Mouse (Mus musculus) left cerebral cortex, adult 11 months (tissue): ENCODE results near the gene Ing2.

ENCODE experiments used
- DNase-seq: peaks from one replicate; pipeline ENCODE4 v3.0.0; 2022; ENCODE audit warnings: low spot score

Ing2 gene

GRCm38 (mm10) chr8:47675786-47676185 lies 430 bp upstream of the Ing2 start:
- no peak for DNase-seq

DNA sequence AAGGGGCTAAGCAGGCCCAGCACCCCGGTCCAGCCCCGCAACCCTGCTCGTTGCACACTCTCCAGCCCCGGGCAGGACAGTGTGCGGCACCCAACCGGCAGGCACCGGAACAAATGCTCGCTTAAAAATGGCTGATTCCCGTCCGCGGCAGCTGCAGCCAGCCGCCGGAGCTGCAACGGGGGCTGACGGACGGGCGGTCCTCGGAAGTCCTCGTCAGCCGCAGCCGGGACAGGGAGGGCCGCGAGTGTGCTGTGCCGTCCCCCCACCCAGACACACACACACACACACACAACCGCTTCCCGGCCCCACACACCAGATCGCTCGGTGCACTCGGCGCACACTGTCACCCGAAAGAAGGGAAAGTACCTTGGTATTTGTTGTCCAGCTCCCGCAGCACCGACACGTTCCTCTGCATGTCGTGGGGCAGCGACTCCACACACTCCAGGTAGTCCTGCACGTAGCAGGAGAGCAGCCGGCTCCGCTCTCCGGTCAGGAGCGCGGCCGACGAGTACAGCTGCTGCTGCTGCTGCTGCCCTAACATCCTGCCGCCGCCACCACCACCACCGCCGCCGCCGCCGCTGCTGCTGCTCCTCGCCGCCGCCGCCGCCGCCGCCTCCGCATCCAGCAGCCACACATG lies 1.1 kb downstream of the Ing2 start:
- DNase-seq = peak; percentile 27

DNA sequence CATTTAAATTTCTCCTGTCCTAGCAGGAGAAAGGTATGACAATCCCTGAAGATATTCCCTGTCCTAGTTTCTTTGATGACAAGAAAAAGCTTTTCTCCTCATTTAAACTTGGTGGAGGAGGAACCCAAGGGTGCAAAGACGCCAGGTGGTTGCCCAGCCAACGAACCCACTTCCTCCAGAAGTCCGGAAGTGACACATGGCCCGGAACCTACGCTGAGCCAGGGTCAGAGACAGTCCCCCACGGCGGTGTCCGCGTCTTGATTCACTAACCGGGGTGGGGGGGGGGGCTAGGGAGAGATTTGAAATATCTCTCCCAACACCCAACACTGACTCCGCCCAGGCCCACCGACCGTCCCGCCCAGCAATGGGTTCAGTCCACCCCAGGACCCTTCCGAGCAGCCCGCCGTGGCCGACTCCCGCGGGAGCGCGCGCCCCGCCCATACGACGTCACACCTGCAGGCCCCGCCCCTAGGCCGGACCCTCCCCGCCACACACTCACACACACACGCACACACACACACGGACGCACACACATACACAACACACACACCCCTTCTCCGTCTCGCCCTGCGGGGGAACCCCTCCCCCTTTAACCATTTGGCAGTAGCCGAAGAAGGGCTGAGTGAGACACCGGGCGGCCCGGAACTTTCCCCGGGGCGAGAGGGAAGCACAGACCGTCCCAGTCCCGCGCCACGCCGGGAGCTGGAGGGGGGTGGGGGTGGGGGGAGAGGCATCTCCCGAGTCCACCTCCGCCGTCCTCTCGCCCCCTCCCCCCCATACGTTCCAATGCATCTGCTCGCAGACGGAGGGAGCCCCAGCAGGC lies 1.8 kb downstream of the Ing2 start:
- peak; percentile 79 for DNase-seq

GRCm38 (mm10) chr8:47664231-47664785 lies 11.0 kb downstream of the Ing2 start:
- no peak for DNase-seq

- no peak for DNase-seq
Measured at GRCm38 (mm10) chr8:47663201-47663600, 12.2 kb downstream of the Ing2 start.

DNA sequence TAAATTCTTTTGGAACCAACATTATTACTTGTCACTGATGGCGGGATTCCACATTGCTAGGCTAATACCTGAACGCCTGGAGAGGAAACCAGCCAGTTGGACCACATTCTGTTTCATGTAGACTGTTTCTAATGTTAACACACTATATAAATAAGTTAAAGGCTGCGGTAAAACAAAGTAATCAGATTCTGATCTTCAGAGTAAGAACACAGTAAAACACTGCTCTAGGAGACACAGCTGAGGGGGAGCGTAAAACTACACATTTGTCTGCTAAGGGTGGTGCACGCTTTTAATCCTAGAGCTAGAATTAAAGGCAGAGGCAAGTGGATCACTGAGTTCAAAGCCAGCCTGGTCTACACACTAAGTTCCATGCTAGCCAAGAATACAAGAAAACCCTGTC lies 12.6 kb downstream of the Ing2 start:
- no peak for DNase-seq

GRCm38 (mm10) chr8:47660394-47660793 lies 15.0 kb downstream of the Ing2 start:
- no peak for DNase-seq

- DNase-seq = no peak
Measured at GRCm38 (mm10) chr8:47659463-47659862, 15.9 kb downstream of the Ing2 start.

GRCm38 (mm10) chr8:47654406-47654805 lies 20.9 kb downstream of the Ing2 start:
- no peak for DNase-seq

DNA sequence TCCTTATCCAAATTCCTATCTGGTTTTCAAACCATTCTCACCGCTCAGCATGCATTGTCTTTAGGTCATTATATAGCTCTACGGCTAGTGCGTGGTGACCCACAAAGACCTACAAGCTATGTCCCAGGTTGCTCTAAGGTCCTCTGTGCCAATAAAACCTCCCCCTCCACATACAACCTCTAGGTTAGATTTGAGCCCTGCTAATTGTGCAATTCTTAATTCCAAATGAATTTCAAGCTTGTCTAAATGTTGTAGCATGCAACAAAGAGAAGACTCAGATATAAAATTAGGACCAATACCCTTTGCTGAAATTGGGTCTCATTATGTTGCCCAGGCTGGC lies 22.6 kb downstream of the Ing2 start:
- DNase-seq = no peak

DNA sequence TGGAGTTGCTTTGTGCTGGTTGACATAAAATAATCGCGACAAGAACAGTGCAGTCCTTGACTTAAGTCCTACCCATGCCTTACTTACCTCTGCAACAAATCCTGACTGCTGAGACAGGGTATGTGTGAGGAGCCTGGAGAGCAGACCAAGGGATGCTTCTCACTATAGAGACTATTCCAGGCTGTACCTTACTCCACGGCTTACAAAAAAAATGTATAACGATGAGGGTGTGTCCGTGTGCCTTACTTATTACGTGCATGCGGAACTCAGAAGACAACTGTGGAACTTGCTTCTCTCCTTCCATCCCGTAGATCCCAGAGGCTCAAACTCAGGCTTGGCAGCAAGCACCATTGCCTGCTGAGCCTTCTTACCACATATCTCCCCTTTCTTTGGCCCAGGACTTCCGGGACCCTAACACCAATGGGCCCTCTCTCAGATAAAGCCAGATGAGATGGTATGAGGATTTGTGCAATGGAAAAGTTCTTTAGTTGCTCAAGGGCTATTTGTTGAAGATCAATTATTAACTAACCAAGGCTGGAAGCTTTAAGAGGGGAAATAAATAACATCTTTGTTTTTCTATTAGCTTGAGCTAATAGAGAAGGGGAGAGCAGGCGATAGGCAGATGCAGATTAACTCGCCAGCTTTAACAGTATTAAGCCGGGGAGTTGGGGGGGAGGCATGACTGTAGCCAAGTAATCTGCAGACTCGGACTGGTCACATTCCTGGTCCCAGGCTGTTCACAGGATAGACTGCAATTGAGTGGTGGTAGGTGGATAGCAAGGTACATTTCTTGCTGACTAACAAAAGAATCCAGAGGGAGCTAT lies 23.2 kb downstream of the Ing2 start:
- DNase-seq = no peak

DNA sequence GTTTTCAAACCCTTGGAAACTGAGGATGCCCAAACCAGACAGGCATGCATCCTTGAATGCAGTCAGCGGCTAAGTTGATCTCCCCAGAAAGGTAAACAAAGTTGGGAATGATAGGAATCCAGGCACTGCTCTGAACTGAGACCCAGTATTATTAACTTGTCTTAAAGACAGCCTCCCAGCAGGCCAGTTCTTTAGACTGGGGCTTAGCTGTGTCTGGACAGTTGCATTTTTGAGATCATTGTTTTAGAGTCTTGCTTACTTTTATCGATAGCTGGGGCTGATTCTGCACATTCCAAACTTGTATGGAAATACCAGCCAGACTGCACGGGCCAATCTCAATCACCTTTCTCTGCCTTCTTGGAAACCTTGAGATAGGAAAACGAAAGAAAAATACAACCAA lies 24.5 kb downstream of the Ing2 start:
- DNase-seq = no peak

DNA sequence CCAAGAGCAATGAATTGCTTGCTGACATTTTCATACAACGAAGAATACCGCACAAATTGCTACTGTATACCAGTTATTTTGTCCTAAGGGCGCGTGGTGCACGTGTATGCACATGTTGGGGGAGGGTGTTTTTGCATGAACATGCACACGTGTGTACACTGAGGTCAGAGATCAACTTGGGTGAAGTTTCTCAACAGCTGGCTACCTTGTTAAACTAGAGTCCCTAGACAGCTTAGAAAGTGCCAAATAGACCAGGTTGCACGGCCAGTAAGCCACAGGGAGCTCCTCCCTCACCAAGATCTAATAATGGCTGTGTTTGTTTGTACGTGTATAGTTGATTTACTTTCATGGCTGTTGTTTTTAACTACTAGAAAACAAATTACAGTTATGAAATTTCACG lies 25.8 kb downstream of the Ing2 start:
- DNase-seq = no peak

DNA sequence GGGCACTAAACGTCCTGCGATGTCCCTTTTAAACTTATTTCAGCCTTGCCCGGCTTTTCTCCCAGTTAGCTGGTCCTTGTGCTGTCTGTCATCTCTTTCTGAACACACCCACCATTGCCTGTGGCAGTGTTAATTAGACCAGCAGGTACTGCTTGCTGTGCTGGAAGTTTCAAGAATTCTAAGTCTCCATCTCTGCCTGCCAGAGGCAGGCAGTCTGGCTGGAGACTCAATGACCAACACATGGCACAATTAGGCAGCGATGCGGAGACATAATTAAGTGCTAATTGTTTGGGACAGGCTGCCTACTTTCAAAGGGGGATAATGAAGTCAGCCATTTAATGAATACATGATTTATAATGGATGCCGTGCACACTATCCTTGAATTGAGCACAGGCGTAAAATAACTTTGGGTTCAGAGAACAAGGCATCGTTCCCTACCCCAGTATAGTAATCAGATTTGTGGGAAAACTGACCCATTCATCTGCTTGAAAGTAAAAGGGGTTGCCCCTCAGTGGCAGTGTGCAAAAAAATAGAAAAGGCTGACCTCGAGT lies 32.8 kb downstream of the Ing2 start:
- no peak for DNase-seq

DNA sequence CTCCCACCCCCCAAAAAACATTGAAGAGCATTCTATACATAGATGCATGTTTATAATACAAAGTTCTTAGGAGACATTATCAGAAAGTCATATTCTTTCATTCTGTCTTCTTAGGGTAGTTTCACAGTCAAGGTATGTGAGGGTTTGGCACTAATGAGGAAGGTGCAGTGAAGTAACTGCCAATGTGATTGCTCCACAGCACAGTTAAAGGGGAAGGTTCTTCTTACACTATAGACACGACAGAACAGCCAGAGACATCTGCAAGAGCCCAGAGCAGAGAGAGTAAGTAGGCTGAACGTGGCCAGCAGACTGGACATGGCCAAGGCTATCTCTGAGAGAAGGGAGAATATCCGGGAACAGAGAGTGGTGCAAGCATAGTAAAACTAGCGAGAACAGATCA lies 38.2 kb downstream of the Ing2 start:
- DNase-seq = no peak

DNA sequence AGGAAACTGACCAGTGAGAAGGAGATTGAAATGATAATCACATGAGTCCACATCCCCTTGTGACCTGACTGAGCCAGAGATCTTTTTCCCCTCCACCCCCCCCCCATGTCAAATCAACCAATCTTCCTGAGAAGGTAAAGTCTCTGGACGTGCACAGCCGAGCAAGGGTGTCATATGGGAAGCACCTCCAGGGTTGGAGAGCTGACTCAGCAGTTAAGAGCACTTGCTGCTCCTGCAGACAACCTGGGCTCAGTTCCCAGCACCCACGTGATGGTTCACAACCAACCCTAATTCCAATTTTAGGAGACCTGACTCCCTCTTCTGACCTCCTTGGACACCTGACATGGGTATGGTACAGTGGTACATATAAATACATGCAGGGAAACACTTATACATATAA lies 39.3 kb downstream of the Ing2 start:
- no peak for DNase-seq

DNA sequence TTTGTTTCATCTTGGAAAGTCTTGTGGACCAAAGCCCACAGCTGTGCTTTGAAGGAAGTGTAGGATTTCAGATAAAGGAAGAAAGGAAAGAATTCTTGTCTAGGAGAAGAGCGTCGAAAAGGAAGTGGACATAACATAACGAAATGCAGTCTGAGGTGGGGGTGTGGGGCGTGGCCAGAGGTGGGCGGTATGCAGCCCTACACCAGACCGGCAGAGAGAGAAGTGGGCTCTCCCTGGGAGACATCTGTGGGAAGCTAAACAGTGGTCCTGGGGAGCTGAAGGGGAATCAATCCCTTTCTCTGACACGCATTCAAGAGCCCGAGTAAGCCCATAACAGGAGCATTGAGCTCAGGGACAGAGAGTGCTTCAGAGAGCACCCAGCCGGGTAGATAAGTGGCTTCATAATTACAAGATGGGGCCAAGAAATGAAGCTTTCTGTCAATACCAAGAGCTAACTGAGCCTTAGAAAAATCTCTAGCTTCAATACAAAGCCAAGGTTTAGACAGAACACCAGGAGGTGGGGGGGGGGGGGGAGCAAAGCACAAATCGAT lies 40.5 kb downstream of the Ing2 start:
- no peak for DNase-seq

- DNase-seq = no peak
Measured at GRCm38 (mm10) chr8:47621144-47621543, 54.2 kb downstream of the Ing2 start.
